Mouse (Mus musculus) heart, postnatal 0 days (tissue): ENCODE data around the gene Rabac1.

Experiments used
- CTCF ChIP-seq: IDR thresholded peaks from 2 replicates; pipeline ENCODE4 v1.5.1; 2016; ENCODE audit warnings: antibody characterized with exemption, control low read depth, low read depth
- EP300 ChIP-seq: IDR thresholded peaks from 2 replicates; pipeline ENCODE4 v1.6.1; 2016; ENCODE audit warnings: antibody characterized with exemption, low read depth

GRCm38 (mm10) chr7:25000211-25000610 is 27.7 kb upstream of the Rabac1 start:
- TF ChIP-seq EP300 (no peak), CTCF (no peak)
